In the genomic region with DNA sequence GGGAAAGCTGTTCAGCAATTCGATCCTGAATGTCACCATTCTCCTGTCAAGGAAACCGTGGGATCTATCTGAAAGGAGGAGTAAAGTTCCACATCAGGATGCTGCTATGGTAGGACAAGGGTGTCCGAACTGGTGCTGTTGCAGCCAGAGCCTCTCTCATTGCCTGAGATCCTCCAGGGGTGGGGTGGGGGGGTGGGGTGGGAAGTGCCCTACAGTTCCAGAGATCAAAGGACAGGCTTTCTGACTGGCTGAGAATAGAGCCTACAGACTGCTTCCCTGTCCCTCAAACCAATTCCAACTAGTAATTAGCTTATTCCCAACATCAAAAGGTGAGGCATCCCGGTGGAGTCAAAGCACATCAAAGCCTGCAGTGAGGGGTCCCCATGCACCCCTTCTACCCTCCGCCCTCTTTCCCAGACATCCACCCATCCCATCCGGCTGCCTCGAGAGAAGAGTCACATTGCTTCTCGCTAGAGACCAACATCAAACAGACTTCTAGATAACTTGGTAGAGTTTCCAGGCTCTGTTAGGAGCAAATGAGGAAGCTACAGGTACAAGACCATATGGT, we compare ENCODE assay signal across 28 mouse cellular contexts.
A peak's percentile ranks its signal among the peaks of the same experiment; 100 is the strongest.
DNase-seq lines count a peak whose midpoint lies in the region; ATAC-seq lines count a peak whose summit lies in the region.
"Had no signal": no experiment of that assay in that cellular context is flagged by ENCODE, and none has a peak within 500 bp of the region (broad histone marks: within the 10 kb centered on the region; RNA-seq: fewer than 3 reads in every experiment).

No protein-coding gene starts in this region.

- no peak overlapping the region for H3K4me3 ChIP-seq in kidney, embryonic 14.5 days (ENCODE audit: low read length)
- H3K4me3 ChIP-seq in forebrain, embryonic 12.5 days (replicated peaks) = no peak overlapping the region
- no peak overlapping the region for H3K4me3 ChIP-seq in forebrain, embryonic 15.5 days
- no peak overlapping the region for H3K4me3 ChIP-seq in midbrain, embryonic 15.5 days
- H3K4me3 ChIP-seq: erythroblast, embryonic 14.5 days; heart, embryonic 10.5 days; heart, embryonic 15.5 days; kidney, embryonic 15.5 days; limb, embryonic 10.5 days; limb, embryonic 15.5 days; neural tube, embryonic 15.5 days had no signal

- 16% methylated on average over 8 of the region's 8 CpGs for WGBS in kidney, embryonic 14.5 days
- 32% methylated on average over 8 of the region's 8 CpGs for WGBS in forebrain, embryonic 12.5 days
- WGBS in forebrain, embryonic 15.5 days = 26% methylated on average over 8 of the region's 8 CpGs
- WGBS in midbrain, embryonic 15.5 days = 27% methylated on average over 8 of the region's 8 CpGs

- no peaks in the 10 kb centered on the region for H3K9me3 ChIP-seq in kidney, embryonic 14.5 days (ENCODE audit: control insufficient read depth, low read length)
- no peaks in the 10 kb centered on the region for H3K9me3 ChIP-seq in forebrain, embryonic 12.5 days
- no peaks in the 10 kb centered on the region for H3K9me3 ChIP-seq in forebrain, embryonic 15.5 days
- H3K9me3 ChIP-seq in midbrain, embryonic 15.5 days = no peaks in the 10 kb centered on the region
- H3K9me3 ChIP-seq: heart, embryonic 10.5 days; heart, embryonic 15.5 days; kidney, embryonic 15.5 days; limb, embryonic 10.5 days; limb, embryonic 15.5 days; neural tube, embryonic 15.5 days had no signal

- ATAC-seq in kidney, embryonic 14.5 days (ENCODE audit: low FRiP score, low TSS enrichment) = 0 out of 2 replicates have a peak, but pooled peaks have one; percentile 20
- ATAC-seq in forebrain, embryonic 12.5 days (ENCODE audit: low FRiP score) = peak; percentile 64; the same call in 1 of the 2 replicates
- 0 out of 2 replicates have a peak, but pooled peaks have one; percentile 16 for ATAC-seq in forebrain, embryonic 15.5 days (replicated peaks)
- ATAC-seq in midbrain, embryonic 15.5 days (replicated peaks) = peak; percentile 62; the same call in 1 of the 2 replicates
- ATAC-seq: activated CD4-positive, CD25-positive, alpha-beta regulatory T cell, adult 4 months; intestine, postnatal 0 days had no signal

- H3K9ac ChIP-seq in kidney, embryonic 14.5 days (ENCODE audit: low read depth, low read length) = no peak overlapping the region
- no peak overlapping the region for H3K9ac ChIP-seq in forebrain, embryonic 12.5 days
- H3K9ac ChIP-seq in forebrain, embryonic 15.5 days (replicated peaks) = no peak overlapping the region
- no peak overlapping the region for H3K9ac ChIP-seq in midbrain, embryonic 15.5 days
- H3K9ac ChIP-seq: heart, embryonic 15.5 days; hindbrain, embryonic 14.5 days; kidney, embryonic 15.5 days; limb, embryonic 15.5 days; liver, embryonic 14.5 days; lung, embryonic 14.5 days; neural tube, embryonic 15.5 days had no signal

- DNase-seq in kidney, adult 11 months = no peak
- no peak for DNase-seq in lung, postnatal 25 days (ENCODE audit: low spot score)
- no peak for DNase-seq in natural killer cell, adult 2 months (ENCODE audit: low spot score in 2 of 2)
- DNase-seq: adrenal gland, adult 2 months; adrenal gland, postnatal 36 days; B cell, adult 2 months; gastrocnemius, postnatal 14 days; kidney, postnatal 25 days; lung, postnatal 14 days; right cerebral cortex, postnatal 14 days; thymus, postnatal 4 days had no signal

- H3K4me1 ChIP-seq in kidney, embryonic 14.5 days (ENCODE audit: control insufficient read depth, insufficient read depth, low read length) = no peaks in the 10 kb centered on the region
- H3K4me1 ChIP-seq in forebrain, embryonic 12.5 days = peaks cover 16% of the 10 kb centered on the region
- H3K4me1 ChIP-seq in forebrain, embryonic 15.5 days = peaks cover 22% of the 10 kb centered on the region
- peaks cover 14% of the 10 kb centered on the region for H3K4me1 ChIP-seq in midbrain, embryonic 15.5 days
- H3K4me1 ChIP-seq: heart, embryonic 10.5 days; heart, embryonic 15.5 days; kidney, embryonic 15.5 days; limb, embryonic 15.5 days; neural tube, embryonic 15.5 days had no signal

- no peak overlapping the region for H3K4me2 ChIP-seq in kidney, embryonic 14.5 days (replicated peaks; ENCODE audit: low read depth, low read length)
- H3K4me2 ChIP-seq in forebrain, embryonic 12.5 days = peak overlapping the region; percentile 10; the same call in 1 of the 2 replicates
- H3K4me2 ChIP-seq in forebrain, embryonic 15.5 days (replicated peaks) = no peak overlapping the region
- no peak overlapping the region for H3K4me2 ChIP-seq in midbrain, embryonic 15.5 days
- H3K4me2 ChIP-seq: heart, embryonic 15.5 days; hindbrain, embryonic 14.5 days; kidney, embryonic 15.5 days; limb, embryonic 15.5 days; lung, embryonic 14.5 days; neural tube, embryonic 15.5 days had no signal

- no peaks in the 10 kb centered on the region for H3K36me3 ChIP-seq in kidney, embryonic 14.5 days (ENCODE audit: control insufficient read depth, insufficient read depth, low read length)
- H3K36me3 ChIP-seq in forebrain, embryonic 12.5 days (replicated peaks) = no peaks in the 10 kb centered on the region
- H3K36me3 ChIP-seq in forebrain, embryonic 15.5 days = no peaks in the 10 kb centered on the region
- no peaks in the 10 kb centered on the region for H3K36me3 ChIP-seq in midbrain, embryonic 15.5 days (replicated peaks)
- H3K36me3 ChIP-seq: heart, embryonic 10.5 days; heart, embryonic 15.5 days; kidney, embryonic 15.5 days; limb, embryonic 10.5 days; limb, embryonic 15.5 days; neural tube, embryonic 15.5 days had no signal

- H3K27me3 ChIP-seq in kidney, embryonic 14.5 days (ENCODE audit: control insufficient read depth, insufficient read depth, low read length) = no peaks in the 10 kb centered on the region
- H3K27me3 ChIP-seq in forebrain, embryonic 12.5 days = no peaks in the 10 kb centered on the region
- no peaks in the 10 kb centered on the region for H3K27me3 ChIP-seq in forebrain, embryonic 15.5 days
- H3K27me3 ChIP-seq in midbrain, embryonic 15.5 days (replicated peaks) = no peaks in the 10 kb centered on the region
- H3K27me3 ChIP-seq: CH12.LX; heart, embryonic 15.5 days; kidney, embryonic 15.5 days; limb, embryonic 15.5 days; neural tube, embryonic 15.5 days had no signal

- no peak overlapping the region for H3K27ac ChIP-seq in kidney, embryonic 14.5 days (ENCODE audit: low read depth, low read length)
- peak overlapping the region; percentile 71 for H3K27ac ChIP-seq in forebrain, embryonic 12.5 days
- H3K27ac ChIP-seq in forebrain, embryonic 15.5 days (replicated peaks) = no peak overlapping the region
- H3K27ac ChIP-seq in midbrain, embryonic 15.5 days = no peak overlapping the region
- H3K27ac ChIP-seq: heart, embryonic 10.5 days; heart, embryonic 15.5 days; hindbrain, embryonic 14.5 days; kidney, embryonic 15.5 days; limb, embryonic 10.5 days; limb, embryonic 15.5 days; liver, embryonic 14.5 days; neural tube, embryonic 15.5 days had no signal
